Mouse (Mus musculus): ENCODE data around the gene Krtap16-1. TPM values are rescaled to one million over a fixed set of nuclear protein-coding genes. Genes with fewer than 3 reads are reported as not detected.

Gene Krtap16-1
- polyA plus RNA-seq, 1 experiment, result not detected

- WGBS, result 81% methylated on average over 3 of the region's 3 CpGs
- TF ChIP-seq POLR2A (IDR thresholded peaks at IDR 0.05; ENCODE audit: low read depth, low read length) (no peak), CTCF (IDR thresholded peaks at IDR 0.05; ENCODE audit: extremely low read depth, insufficient read depth, insufficient read length, insufficient replicate concordance) (no peak)
Observed at GRCm38 (mm10) chr11:99990571-99990970, 4.2 kb upstream of the Krtap16-1 start.

GRCm38 (mm10) chr11:99989881-99990405 is 3.5 kb upstream of the Krtap16-1 start:
- Histone ChIP-seq H3K4me3 (ENCODE audit: extremely low read depth, insufficient read depth, insufficient read length) (no peak overlapping the region), H3K36me3 (ENCODE audit: control insufficient read depth, insufficient read depth, low read length) (no peaks in the 10 kb centered on the region), H3K27ac (ENCODE audit: insufficient read depth, low read length) (no peak overlapping the region), H3K27me3 (ENCODE audit: control insufficient read depth, insufficient read depth, low read length) (no peaks in the 10 kb centered on the region), H3K4me1 (ENCODE audit: control insufficient read depth, insufficient read depth, insufficient read length) (no peaks in the 10 kb centered on the region)
- 86% methylated on average over 6 of the region's 6 CpGs for WGBS
- no peak for DNase-seq (ENCODE audit: low read depth in 1 of 2, low spot score in 2 of 2)
- TF ChIP-seq CTCF (IDR thresholded peaks at IDR 0.05; ENCODE audit: extremely low read depth, insufficient read depth, insufficient read length, insufficient replicate concordance) (no peak), POLR2A (IDR thresholded peaks at IDR 0.05; ENCODE audit: low read depth, low read length) (no peak)

More at GRCm38 (mm10) chr11:99990571-99990970, 4.2 kb upstream of the Krtap16-1 start:
- Histone ChIP-seq H3K27me3 (ENCODE audit: control insufficient read depth, insufficient read depth, low read length) (no peaks in the 10 kb centered on the region), H3K4me3 (ENCODE audit: extremely low read depth, insufficient read depth, insufficient read length) (no peak overlapping the region), H3K4me1 (ENCODE audit: control insufficient read depth, insufficient read depth, insufficient read length) (no peaks in the 10 kb centered on the region), H3K36me3 (ENCODE audit: control insufficient read depth, insufficient read depth, low read length) (no peaks in the 10 kb centered on the region), H3K27ac (ENCODE audit: insufficient read depth, low read length) (no peak overlapping the region)
- no peak for DNase-seq (ENCODE audit: low read depth in 1 of 2, low spot score in 2 of 2)

- Histone ChIP-seq H3K4me1 (ENCODE audit: control insufficient read depth, insufficient read depth, insufficient read length) (no peaks in the 10 kb centered on the region), H3K27ac (ENCODE audit: insufficient read depth, low read length) (no peak overlapping the region), H3K4me3 (ENCODE audit: extremely low read depth, insufficient read depth, insufficient read length) (no peak overlapping the region), H3K36me3 (ENCODE audit: control insufficient read depth, insufficient read depth, low read length) (no peaks in the 10 kb centered on the region), H3K27me3 (ENCODE audit: control insufficient read depth, insufficient read depth, low read length) (no peaks in the 10 kb centered on the region)
- TF ChIP-seq CTCF (IDR thresholded peaks at IDR 0.05; ENCODE audit: extremely low read depth, insufficient read depth, insufficient read length, insufficient replicate concordance) (no peak), POLR2A (IDR thresholded peaks at IDR 0.05; ENCODE audit: low read depth, low read length) (no peak)
- 94% methylated on average over 3 of the region's 3 CpGs for WGBS
- no peak for DNase-seq (ENCODE audit: low read depth in 1 of 2, low spot score in 2 of 2)
Observed at GRCm38 (mm10) chr11:99988530-99988929, 2.1 kb upstream of the Krtap16-1 start.

GRCm38 (mm10) chr11:99985291-99986092 is 905 bp downstream of the Krtap16-1 start:
- no peak for TF ChIP-seq CTCF (IDR thresholded peaks at IDR 0.05; ENCODE audit: extremely low read depth, insufficient read depth, insufficient read length, insufficient replicate concordance)
- TF ChIP-seq POLR2A (IDR thresholded peaks at IDR 0.05; ENCODE audit: low read depth, low read length), result no peak
- 84% methylated on average over 20 of the region's 20 CpGs for WGBS
- H3K4me1 ChIP-seq (ENCODE audit: control insufficient read depth, insufficient read depth, insufficient read length), result no peaks in the 10 kb centered on the region
- no peaks in the 10 kb centered on the region for H3K27me3 ChIP-seq (ENCODE audit: control insufficient read depth, insufficient read depth, low read length)
- H3K4me3 ChIP-seq (ENCODE audit: extremely low read depth, insufficient read depth, insufficient read length), result no peak overlapping the region
- DNase-seq (ENCODE audit: low read depth in 1 of 2, low spot score in 2 of 2), result no peak
- no peak overlapping the region for H3K27ac ChIP-seq (ENCODE audit: insufficient read depth, low read length)
- H3K36me3 ChIP-seq (ENCODE audit: control insufficient read depth, insufficient read depth, low read length), result no peaks in the 10 kb centered on the region

GRCm38 (mm10) chr11:99983442-99983841 is 3.0 kb downstream of the Krtap16-1 start:
- Histone ChIP-seq H3K27ac (ENCODE audit: insufficient read depth, low read length) (no peak overlapping the region), H3K4me3 (ENCODE audit: extremely low read depth, insufficient read depth, insufficient read length) (no peak overlapping the region), H3K4me1 (ENCODE audit: control insufficient read depth, insufficient read depth, insufficient read length) (no peaks in the 10 kb centered on the region), H3K36me3 (ENCODE audit: control insufficient read depth, insufficient read depth, low read length) (no peaks in the 10 kb centered on the region), H3K27me3 (ENCODE audit: control insufficient read depth, insufficient read depth, low read length) (no peaks in the 10 kb centered on the region)
- DNase-seq (ENCODE audit: low read depth in 1 of 2, low spot score in 2 of 2), result no peak
- TF ChIP-seq CTCF (IDR thresholded peaks at IDR 0.05; ENCODE audit: extremely low read depth, insufficient read depth, insufficient read length, insufficient replicate concordance) (no peak), POLR2A (IDR thresholded peaks at IDR 0.05; ENCODE audit: low read depth, low read length) (no peak)
- WGBS, result 81% methylated on average over 1 of the region's 1 CpGs

GRCm38 (mm10) chr11:99982731-99983130 is 3.7 kb downstream of the Krtap16-1 start:
- no peak overlapping the region for H3K4me3 ChIP-seq (ENCODE audit: extremely low read depth, insufficient read depth, insufficient read length)
- no peak overlapping the region for H3K27ac ChIP-seq (ENCODE audit: insufficient read depth, low read length)
- H3K27me3 ChIP-seq (ENCODE audit: control insufficient read depth, insufficient read depth, low read length), result no peaks in the 10 kb centered on the region
- no peak for DNase-seq (ENCODE audit: low read depth in 1 of 2, low spot score in 2 of 2)
- no peaks in the 10 kb centered on the region for H3K4me1 ChIP-seq (ENCODE audit: control insufficient read depth, insufficient read depth, insufficient read length)
- TF ChIP-seq POLR2A (IDR thresholded peaks at IDR 0.05; ENCODE audit: low read depth, low read length), result no peak
- TF ChIP-seq CTCF (IDR thresholded peaks at IDR 0.05; ENCODE audit: extremely low read depth, insufficient read depth, insufficient read length, insufficient replicate concordance), result no peak
- H3K36me3 ChIP-seq (ENCODE audit: control insufficient read depth, insufficient read depth, low read length), result no peaks in the 10 kb centered on the region
- WGBS, result 84% methylated on average over 9 of the region's 9 CpGs

GRCm38 (mm10) chr11:99978953-99979352 is 7.4 kb downstream of the Krtap16-1 start, which contains the start of gene Krtap29-1:
Krtap29-1 (minus strand) TSS chr11:99979053.
- 71% methylated on average over 5 of the region's 5 CpGs for WGBS
- Histone ChIP-seq H3K4me1 (ENCODE audit: control insufficient read depth, insufficient read depth, insufficient read length) (no peaks in the 10 kb centered on the region), H3K27ac (ENCODE audit: insufficient read depth, low read length) (no peak within 1 kb of the TSS), H3K36me3 (ENCODE audit: control insufficient read depth, insufficient read depth, low read length) (no peaks in the 10 kb centered on the region), H3K4me3 (ENCODE audit: extremely low read depth, insufficient read depth, insufficient read length) (no peak within 1 kb of the TSS), H3K27me3 (ENCODE audit: control insufficient read depth, insufficient read depth, low read length) (no peaks in the 10 kb centered on the region)
- DNase-seq (ENCODE audit: low read depth in 1 of 2, low spot score in 2 of 2), result no peak
- TF ChIP-seq CTCF (IDR thresholded peaks at IDR 0.05; ENCODE audit: extremely low read depth, insufficient read depth, insufficient read length, insufficient replicate concordance) (no peak), POLR2A (IDR thresholded peaks at IDR 0.05; ENCODE audit: low read depth, low read length) (no peak)
